Mouse (Mus musculus) left cerebral cortex, adult 8-10 months (tissue): ENCODE measurements around the gene Wnt9b. TPM values are rescaled to one million over a fixed set of nuclear protein-coding genes. Genes with fewer than 3 reads are reported as not detected.
A peak's percentile ranks its signal among the peaks of the same experiment; 100 is the strongest.

Source experiments
- DNase-seq, 2 experiments: peaks; one replicate each; pipeline ENCODE4 v3.0.0; 2022; ENCODE audit warnings: low spot score in 2 of 2
- total RNA-seq, 4 experiments: library from RNA; stranded (reverse); gene quantifications; 2 replicates each; pipeline ENCODE4 v1.2.4; 2022

The Wnt9b gene
- total RNA-seq, 4 experiments from 2014 or later, result 0.14 to 0.39 (median 0.22) TPM

- peak in 1 of 2 experiments; percentile 72 for DNase-seq
Observed at GRCm38 (mm10) chr11:103685261-103685736, 64.3 kb downstream of the Wnt9b start.

DNA sequence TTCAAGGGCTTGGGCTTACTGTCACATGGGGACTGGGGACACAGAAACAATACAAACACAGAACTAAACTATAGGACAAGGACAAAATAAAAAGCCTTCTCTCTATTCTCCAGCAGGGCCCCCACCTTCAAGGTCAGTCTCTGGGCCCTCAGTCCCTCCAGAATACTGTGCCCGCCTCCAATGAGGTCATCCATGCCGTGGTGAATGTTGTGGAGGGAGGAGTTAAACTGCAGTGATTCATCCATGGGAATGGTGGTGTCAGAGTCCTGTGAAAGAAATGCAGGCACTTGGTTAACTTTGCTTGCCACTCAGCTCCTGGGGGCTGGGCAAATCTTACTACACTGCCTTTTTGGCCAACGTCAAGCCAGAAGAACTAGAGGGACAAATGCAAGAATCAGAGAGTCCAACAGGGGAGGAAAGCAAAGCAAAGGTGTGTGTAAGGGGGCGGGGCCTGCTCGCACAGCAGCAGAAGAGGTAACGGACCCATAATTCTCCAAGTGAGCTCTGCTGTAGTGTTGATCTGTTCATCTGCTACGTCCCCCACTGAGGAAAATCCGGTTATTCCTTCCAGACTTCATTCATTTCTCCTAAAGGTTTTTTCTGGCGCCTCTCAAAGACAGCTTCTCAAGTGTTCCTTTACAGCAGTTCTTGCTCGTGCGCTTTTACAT is 65.8 kb downstream of the Wnt9b start:
- no peak for DNase-seq

Other genes starting within 250 kb of the Wnt9b start
- not detected for gene Lrrc37a, start 245.2 kb downstream of the Wnt9b start, total RNA-seq
- under 1 TPM in 3 of 4 experiments, not detected in 1; 0.07 to 0.08 (median 0.07) TPM for gene Gm884, start 128.7 kb downstream of the Wnt9b start, total RNA-seq
- under 1 TPM in 1 of 4 experiments, not detected in 3; 0.51 TPM for gene Lyzl6, start 110.9 kb downstream of the Wnt9b start, total RNA-seq
- 10 to 100 TPM; 61.0 to 79.5 (median 69.2) TPM for gene Rprml, start 100.3 kb downstream of the Wnt9b start, total RNA-seq
- gene Gosr2, start 51.9 kb downstream of the Wnt9b start, total RNA-seq, result 10 to 100 TPM; 65.0 to 72.7 (median 68.9) TPM
- 1 to 10 TPM; 1.3 to 2.6 (median 1.9) TPM for gene Wnt3, start 24.3 kb upstream of the Wnt9b start, total RNA-seq
- gene Nsf, start 204.2 kb upstream of the Wnt9b start, total RNA-seq, result 100 to 1,000 TPM; 917 to 958 (median 948) TPM
- 10 to 100 TPM; 49.7 to 55.3 (median 54.3) TPM for gene Arf2, start 216.9 kb upstream of the Wnt9b start, total RNA-seq